Mouse (Mus musculus) gastrocnemius, adult 2 months (tissue): Measurements from ENCODE around the gene Galnt10. TPM values are rescaled to one million over a fixed set of nuclear protein-coding genes. Genes with fewer than 3 reads are reported as not detected.
"Not testable (repeated sequence)": the region's sequence is repeated elsewhere in the genome, so short reads cannot be mapped to it uniquely, and the experiment has no call there.

ENCODE experiments used
- DNase-seq: peaks from one replicate; pipeline ENCODE4 v3.0.0; 2022
- H3K27ac ChIP-seq: fragments of 200-600 bp; 2 replicates; pipeline ENCODE4 v1.8.1; 2022; ENCODE audit warnings: mild to moderate bottlenecking
- H3K4me3 ChIP-seq: fragments of 200-600 bp; 2 replicates; pipeline ENCODE4 v1.8.1; 2022; ENCODE audit warnings: mild to moderate bottlenecking, moderate library complexity
- CTCF ChIP-seq: fragments of 200-600 bp; IDR thresholded peaks from 2 replicates; pipeline ENCODE4 v1.8.1; 2022; ENCODE audit warnings: antibody characterized with exemption, mild to moderate bottlenecking, moderate library complexity
- intact Hi-C: fragments of 180-260 bp; cut with DNase I; formaldehyde crosslinking; loops from one replicate; pipeline ENCODE4 v1.15.1; 2025
- total RNA-seq, 2 experiments: library from RNA; stranded (reverse); gene quantifications; 2 replicates each; pipeline ENCODE4 v1.2.3; 2021

Gene Galnt10
- total RNA-seq, 2 experiments from 2014 or later, result 5.1 to 6.4 TPM

GRCm38 (mm10) chr11:57800971-57801765 is 155.9 kb downstream of the Galnt10 start, which contains the start of gene Sap30l:
Sap30l (plus strand) TSS chr11:57801637.
- intact Hi-C loops, result no loop called here
- H3K27ac ChIP-seq, result peak within 1 kb of the TSS; percentile 86
- no peak for TF ChIP-seq CTCF
- H3K4me3 ChIP-seq, result peak within 1 kb of the TSS; percentile 86
- peak; percentile 98 for DNase-seq

- peak; percentile 79 for DNase-seq
- peak overlapping the region; percentile 86 for H3K4me3 ChIP-seq
- peak overlapping the region; percentile 86 for H3K27ac ChIP-seq
- TF ChIP-seq CTCF, result no peak
- intact Hi-C loops, result no loop called here
These were observed 156.7 kb downstream of the Galnt10 start for GRCm38 (mm10) chr11:57801766-57802510.

- intact Hi-C loops, result no loop called here
- Histone ChIP-seq H3K4me3 (peak overlapping the region; percentile 86), H3K27ac (peak overlapping the region; percentile 86)
- no peak for TF ChIP-seq CTCF
- DNase-seq, result no peak
These were observed 157.2 kb downstream of the Galnt10 start for GRCm38 (mm10) chr11:57802511-57802870.

- no peak for TF ChIP-seq CTCF
- intact Hi-C loops, result no loop called here
- Histone ChIP-seq H3K27ac (no peak overlapping the region), H3K4me3 (no peak overlapping the region)
- DNase-seq, result no peak
These were observed 159.8 kb downstream of the Galnt10 start for GRCm38 (mm10) chr11:57805047-57805446.

- H3K27ac ChIP-seq, result no peak overlapping the region
- no peak overlapping the region for H3K4me3 ChIP-seq
- intact Hi-C loops, result no loop called here
- no peak for TF ChIP-seq CTCF
- DNase-seq, result no peak
These were observed 163.9 kb downstream of the Galnt10 start for GRCm38 (mm10) chr11:57809017-57809731.

- TF ChIP-seq CTCF, result no peak
These were observed 164.5 kb downstream of the Galnt10 start for GRCm38 (mm10) chr11:57809732-57810098.

GRCm38 (mm10) chr11:57811006-57811405 is 165.8 kb downstream of the Galnt10 start:
- no peak for TF ChIP-seq CTCF
- intact Hi-C loops, result no loop called here
- Histone ChIP-seq H3K4me3 (no peak overlapping the region), H3K27ac (peak overlapping the region; percentile 36; the same call in 1 of the 2 replicates)
- peak; percentile 89 for DNase-seq

More at GRCm38 (mm10) chr11:57809732-57810098, 164.5 kb downstream of the Galnt10 start:
- H3K27ac ChIP-seq, result no peak overlapping the region
- intact Hi-C loops, result no loop called here
- no peak for DNase-seq
- no peak overlapping the region for H3K4me3 ChIP-seq

- H3K27ac ChIP-seq, result no peak overlapping the region
- no peak for TF ChIP-seq CTCF
- DNase-seq, result no peak
- intact Hi-C loops, result no loop called here
- H3K4me3 ChIP-seq, result no peak overlapping the region
These were observed 167.0 kb downstream of the Galnt10 start for GRCm38 (mm10) chr11:57812212-57812611.

GRCm38 (mm10) chr11:57813641-57814040 is 168.4 kb downstream of the Galnt10 start:
- intact Hi-C loops, result no loop called here
- DNase-seq, result no peak
- no peak for TF ChIP-seq CTCF
- Histone ChIP-seq H3K27ac (no peak overlapping the region), H3K4me3 (no peak overlapping the region)

- TF ChIP-seq CTCF, result peak; percentile 3; the same call in 1 of the 2 replicates
- Histone ChIP-seq H3K4me3 (no peak overlapping the region), H3K27ac (no peak overlapping the region)
- DNase-seq, result no peak
- intact Hi-C loops, result no loop called here
These were observed 172.9 kb downstream of the Galnt10 start for GRCm38 (mm10) chr11:57818189-57818588.

GRCm38 (mm10) chr11:57819999-57820581 is 174.8 kb downstream of the Galnt10 start:
- Histone ChIP-seq H3K27ac (no peak overlapping the region), H3K4me3 (no peak overlapping the region)
- peak; percentile 90 for DNase-seq
- intact Hi-C loops, result loop anchor here (1.0 kb wide), 1 partner anchor 114 kb away; no protein-coding TSS in a partner anchor
- TF ChIP-seq CTCF, result peak; percentile 97; the same call in 1 of the 2 replicates

GRCm38 (mm10) chr11:57823159-57823558 is 177.9 kb downstream of the Galnt10 start:
- DNase-seq, H3K27ac ChIP-seq, H3K4me3 ChIP-seq, intact Hi-C loops: not testable (repeated sequence)
